Mouse (Mus musculus) neural tube, embryonic 11.5 days (tissue): ENCODE results near the gene Tnfrsf22. TPM values are rescaled to one million over a fixed set of nuclear protein-coding genes. Genes with fewer than 3 reads are reported as not detected.

Source experiments
- ATAC-seq: fragments of 200-750 bp; cut with Nextera tagmentation; 2 replicates; pipeline ENCODE4 v1.8.0; 2017; ENCODE audit warnings: moderate number of reproducible peaks, mild to moderate bottlenecking, moderate TSS enrichment, moderate library complexity; ENCODE audit not compliant: insufficient read depth, low FRiP score, low TSS enrichment
- DNase-seq: peaks from one replicate; pipeline ENCODE4 v3.0.0-alpha.2; 2015; ENCODE audit warnings: low spot score
- H3K27ac ChIP-seq: fragments of 300-500 bp; sonication (generic); 2 replicates; pipeline ENCODE4 v1.5.1; 2014; ENCODE audit warnings: low read depth, mild to moderate bottlenecking, low read length
- H3K27me3 ChIP-seq: fragments of 300-500 bp; sonication (generic); 2 replicates; pipeline ENCODE4 v1.6.1; 2014; ENCODE audit warnings: mild to moderate bottlenecking, low read length, mixed read lengths; ENCODE audit not compliant: control insufficient read depth, insufficient read depth
- H3K36me3 ChIP-seq: fragments of 300-500 bp; sonication (generic); 2 replicates; pipeline ENCODE4 v1.6.1; 2014; ENCODE audit warnings: mild to moderate bottlenecking, low read length, moderate library complexity, mixed read lengths; ENCODE audit not compliant: control insufficient read depth, insufficient read depth
- H3K4me1 ChIP-seq: fragments of 300-500 bp; sonication (generic); 2 replicates; pipeline ENCODE4 v1.6.1; 2014; ENCODE audit warnings: low read length, mixed read lengths; ENCODE audit not compliant: control insufficient read depth, insufficient read depth
- H3K4me2 ChIP-seq: fragments of 300-500 bp; sonication (generic); 2 replicates; pipeline ENCODE4 v1.6.1; 2014; ENCODE audit warnings: low read depth, mild to moderate bottlenecking, moderate library complexity
- H3K4me3 ChIP-seq: fragments of 300-500 bp; sonication (generic); 2 replicates; pipeline ENCODE4 v1.5.1; 2014; ENCODE audit warnings: low read depth, low read length
- H3K9ac ChIP-seq: fragments of 300-500 bp; sonication (generic); 2 replicates; pipeline ENCODE4 v1.6.1; 2014; ENCODE audit warnings: mild to moderate bottlenecking, low read length
- H3K9me3 ChIP-seq: fragments of 300-500 bp; sonication (generic); 2 replicates; pipeline ENCODE4 v1.6.1; 2016; ENCODE audit warnings: low read length; ENCODE audit not compliant: control insufficient read depth
- WGBS: fragments of 180-500 bp; shearing (Covaris S2); extraction: QIAGEN DNeasy Blood & Tissue Kit; methylation state at CpG from one replicate; pipeline ENCODE4 v1.1.7; 2014; 5-methylcytosine and 5-hydroxymethylcytosine counted together
- polyA plus RNA-seq: library from polyadenylated mRNA; unstranded; fragments of >200 nt; fragmentation: Nextera tagmentation; extraction: Ambion mirVana; gene quantifications from 2 replicates; pipeline ENCODE4 v1.2.1, GENCODE M21; 2014

The Tnfrsf22 gene
- polyA plus RNA-seq, 1 experiment from 2014 or later, result 9.0 TPM

DNA sequence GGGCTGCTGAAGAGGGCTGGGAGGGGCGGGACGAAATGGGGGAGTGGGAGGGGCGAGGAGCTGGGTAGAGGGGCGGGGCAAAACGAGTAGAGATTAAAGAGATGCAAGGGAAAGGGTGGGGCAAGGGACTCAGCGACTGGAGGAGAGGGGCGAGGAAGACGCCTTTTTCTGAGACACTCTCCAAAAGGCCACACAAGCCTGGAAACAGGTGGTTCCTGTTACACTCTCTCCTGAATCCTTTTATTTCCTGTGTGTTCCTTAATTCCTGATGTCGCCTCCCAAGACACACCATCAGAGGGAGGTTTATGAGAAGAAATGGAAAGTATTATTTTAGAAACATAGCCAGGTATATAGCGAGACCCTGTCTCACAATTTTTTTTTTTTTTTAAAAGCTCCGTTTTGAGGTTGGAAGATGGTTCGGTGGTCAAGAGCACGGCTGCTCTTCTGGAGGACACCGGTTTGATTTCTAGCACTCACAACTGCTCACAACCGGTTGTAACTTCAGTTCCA lies 49.2 kb downstream of the Tnfrsf22 start:
- Histone ChIP-seq H3K27ac (no peak overlapping the region), H3K9me3 (no peaks in the 10 kb centered on the region), H3K4me3 (peak overlapping the region; percentile 66), H3K27me3 (no peaks in the 10 kb centered on the region), H3K9ac (no peak overlapping the region), H3K36me3 (no peaks in the 10 kb centered on the region), H3K4me1 (peaks cover 9% of the 10 kb centered on the region), H3K4me2 (peak overlapping the region; percentile 96)
- DNase-seq (no peak), ATAC-seq (no peak)
- 9% methylated on average over 15 of the region's 15 CpGs for WGBS

GRCm38 (mm10) chr7:143599428-143600230 lies 49.8 kb downstream of the Tnfrsf22 start, which contains the start of gene Cars:
Cars (minus strand) TSS chr7:143600090.
- peaks cover 9% of the 10 kb centered on the region for H3K4me1 ChIP-seq
- no peaks in the 10 kb centered on the region for H3K36me3 ChIP-seq
- peak within 1 kb of the TSS; percentile 66 for H3K4me3 ChIP-seq
- H3K4me2 ChIP-seq, result peak within 1 kb of the TSS; percentile 96
- H3K9me3 ChIP-seq, result no peaks in the 10 kb centered on the region
- WGBS, result 2% methylated on average over 35 of the region's 35 CpGs
- peak; percentile 95 for DNase-seq
- no peak within 1 kb of the TSS for H3K27ac ChIP-seq
- H3K9ac ChIP-seq, result peak within 1 kb of the TSS; percentile 72
- ATAC-seq, result peak; percentile 97
- H3K27me3 ChIP-seq, result no peaks in the 10 kb centered on the region

GRCm38 (mm10) chr7:143594865-143595264 lies 54.6 kb downstream of the Tnfrsf22 start:
- Histone ChIP-seq H3K27ac (no peak overlapping the region), H3K4me1 (peaks cover 9% of the 10 kb centered on the region), H3K4me2 (no peak overlapping the region), H3K9ac (no peak overlapping the region), H3K36me3 (peaks cover 2% of the 10 kb centered on the region; the same call in 1 of the 2 replicates), H3K9me3 (no peaks in the 10 kb centered on the region), H3K4me3 (no peak overlapping the region), H3K27me3 (no peaks in the 10 kb centered on the region)
- DNase-seq, result no peak
- no peak for ATAC-seq
- WGBS, result 64% methylated on average over 5 of the region's 5 CpGs

- Histone ChIP-seq H3K27me3 (no peaks in the 10 kb centered on the region), H3K4me2 (no peak overlapping the region), H3K9me3 (no peaks in the 10 kb centered on the region), H3K9ac (no peak overlapping the region), H3K36me3 (peaks cover 14% of the 10 kb centered on the region), H3K4me3 (no peak overlapping the region), H3K27ac (no peak overlapping the region), H3K4me1 (no peaks in the 10 kb centered on the region)
- no peak for DNase-seq
- ATAC-seq, result no peak
- 92% methylated on average over 10 of the region's 10 CpGs for WGBS
Measured at GRCm38 (mm10) chr7:143592255-143592654, 57.2 kb downstream of the Tnfrsf22 start.

- H3K4me2 ChIP-seq, result no peak overlapping the region
- no peak overlapping the region for H3K27ac ChIP-seq
- 90% methylated on average over 4 of the region's 4 CpGs for WGBS
- H3K9me3 ChIP-seq, result no peaks in the 10 kb centered on the region
- H3K4me3 ChIP-seq, result no peak overlapping the region
- no peak for DNase-seq
- no peak overlapping the region for H3K9ac ChIP-seq
- no peak for ATAC-seq
- no peaks in the 10 kb centered on the region for H3K27me3 ChIP-seq
- H3K4me1 ChIP-seq, result no peaks in the 10 kb centered on the region
- H3K36me3 ChIP-seq, result peaks cover 29% of the 10 kb centered on the region
Measured at GRCm38 (mm10) chr7:143588006-143588405, 61.5 kb downstream of the Tnfrsf22 start.

DNA sequence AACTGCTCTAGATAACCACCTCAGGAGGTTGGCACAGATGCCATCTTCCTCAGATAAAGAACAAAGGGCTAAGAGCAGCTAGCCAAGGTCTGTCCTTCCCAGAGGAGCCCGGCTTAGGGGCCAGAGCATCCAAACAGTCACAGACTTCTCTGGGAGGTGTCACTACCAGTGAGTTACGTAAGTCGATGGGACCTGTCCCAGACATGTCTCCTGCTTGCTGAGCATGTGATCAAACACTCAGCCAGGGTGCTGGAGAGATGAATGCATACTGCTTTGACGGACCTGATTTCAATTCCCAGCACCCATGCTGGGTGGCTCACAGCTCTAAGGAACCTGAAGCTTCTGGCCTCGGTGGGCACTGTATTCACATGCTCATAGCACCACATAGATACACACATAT lies 61.9 kb downstream of the Tnfrsf22 start:
- Histone ChIP-seq H3K27ac (no peak overlapping the region), H3K4me2 (no peak overlapping the region), H3K4me1 (no peaks in the 10 kb centered on the region), H3K9ac (no peak overlapping the region), H3K4me3 (no peak overlapping the region), H3K9me3 (no peaks in the 10 kb centered on the region), H3K36me3 (peaks cover 32% of the 10 kb centered on the region), H3K27me3 (no peaks in the 10 kb centered on the region)
- WGBS, result 91% methylated on average over 5 of the region's 5 CpGs
- DNase-seq, result no peak
- ATAC-seq, result no peak

Other genes with a start within 250 kb of the Tnfrsf22 start
- gene Cdkn1c, start 188.6 kb downstream of the Tnfrsf22 start, polyA plus RNA-seq, result 1,204 and 1,311 TPM in 2 replicates
- gene Slc22a18, start 175.9 kb downstream of the Tnfrsf22 start, polyA plus RNA-seq, result 0.64 TPM in 1 of 2 replicates, not detected in the other
- 0.85 and 1.4 TPM in 2 replicates for gene Phlda2, start 146.5 kb downstream of the Tnfrsf22 start, polyA plus RNA-seq
- 178 and 198 TPM in 2 replicates for gene Nap1l4, start 100.6 kb downstream of the Tnfrsf22 start, polyA plus RNA-seq
- 65.2 and 68.5 TPM in 2 replicates for gene Cars, start 49.6 kb downstream of the Tnfrsf22 start, polyA plus RNA-seq
- gene Tnfrsf26, start 20.9 kb downstream of the Tnfrsf22 start, polyA plus RNA-seq, result 0.27 and 0.35 TPM in 2 replicates
- gene Tnfrsf23, start 36.2 kb upstream of the Tnfrsf22 start, polyA plus RNA-seq, result 0.20 and 0.68 TPM in 2 replicates
- gene Osbpl5, start 107.3 kb upstream of the Tnfrsf22 start, polyA plus RNA-seq, result 15.8 and 18.9 TPM in 2 replicates
- gene Mrgprg, start 117.3 kb upstream of the Tnfrsf22 start, polyA plus RNA-seq, result not detected in 2 replicates
- gene Mrgpre, start 134.8 kb upstream of the Tnfrsf22 start, polyA plus RNA-seq, result 2.8 and 4.4 TPM in 2 replicates
- gene Nadsyn1, start 173.2 kb upstream of the Tnfrsf22 start, polyA plus RNA-seq, result 8.7 and 8.9 TPM in 2 replicates
- gene Dhcr7, start 173.5 kb upstream of the Tnfrsf22 start, polyA plus RNA-seq, result 70.1 and 86.1 TPM in 2 replicates
- gene Gm498, start 217.2 kb upstream of the Tnfrsf22 start, polyA plus RNA-seq, result not detected in 2 replicates